Mouse (Mus musculus) MEL (cell line): ENCODE measurements around the gene Eva1b. TPM values are rescaled to one million over a fixed set of nuclear protein-coding genes. Genes with fewer than 3 reads are reported as not detected.

ENCODE experiments used
- DNase-seq: peaks from one replicate; pipeline ENCODE4 v3.0.0; 2011; ENCODE audit warnings: low read depth, low spot score
- H3K27ac ChIP-seq: 2 replicates; pipeline ENCODE4 v1.5.1; 2012; ENCODE audit warnings: low read depth, mild to moderate bottlenecking, control low read depth, low read length, moderate library complexity; ENCODE audit not compliant: control insufficient read depth
- H3K27me3 ChIP-seq, 2 experiments: fragments of 150-350 bp in 1 of 2; sonication (generic) in 1 of 2; 2 replicates each; pipeline ENCODE4 v1.6.1; 2012; ENCODE audit warnings: low read length in 2 of 2, mild to moderate bottlenecking in 2 of 2, improper control_type of control experiment in 1 of 2, moderate library complexity in 1 of 2; ENCODE audit not compliant: insufficient read depth in 2 of 2, control insufficient read depth in 1 of 2
- H3K36me3 ChIP-seq, 2 experiments: 2 replicates each; pipeline ENCODE4 v1.6.1; 2012 to 2014; ENCODE audit warnings: low read length in 2 of 2, improper control_type of control experiment in 1 of 2, inconsistent platforms in 1 of 2, mild to moderate bottlenecking in 1 of 2; ENCODE audit not compliant: insufficient read depth in 2 of 2, control insufficient read depth in 1 of 2
- H3K4me1 ChIP-seq, 2 experiments: fragments of 150-350 bp in 1 of 2; sonication (generic) in 1 of 2; 2 replicates each; pipeline ENCODE4 v1.6.1; 2012; ENCODE audit warnings: low read length in 2 of 2, improper control_type of control experiment in 1 of 2, mild to moderate bottlenecking in 1 of 2; ENCODE audit not compliant: insufficient read depth in 2 of 2, control insufficient read depth in 1 of 2
- H3K4me3 ChIP-seq, 2 experiments: fragments of 150-350 bp in 1 of 2; sonication (generic) in 1 of 2; 2 replicates each; pipeline ENCODE4 v1.5.1; 2012; ENCODE audit warnings: low read depth in 2 of 2, low read length in 2 of 2, mild to moderate bottlenecking in 2 of 2, moderate library complexity in 2 of 2, control low read depth in 1 of 2, improper control_type of control experiment in 1 of 2; ENCODE audit not compliant: control insufficient read depth in 1 of 2, insufficient read depth in 1 of 2
- H3K79me2 ChIP-seq: 2 replicates; pipeline ENCODE4 v1.6.1; 2012; ENCODE audit warnings: mild to moderate bottlenecking, low read length, moderate library complexity; ENCODE audit not compliant: control insufficient read depth, poor library complexity, insufficient read depth
- H3K9ac ChIP-seq: 2 replicates; pipeline ENCODE4 v1.6.1; 2012; ENCODE audit warnings: low read depth, mild to moderate bottlenecking, control low read depth, low read length, moderate library complexity; ENCODE audit not compliant: control insufficient read depth, poor library complexity, severe bottlenecking
- H3K9me3 ChIP-seq: fragments of 150-350 bp; sonication (generic); replicated peaks from 2 replicates; pipeline ENCODE4 v1.6.1; 2012; ENCODE audit warnings: mild to moderate bottlenecking, low read length, improper control_type of control experiment, moderate library complexity; ENCODE audit not compliant: insufficient read depth
- E2F4 ChIP-seq: IDR thresholded peaks from 2 replicates; pipeline ENCODE4 v1.6.1; 2011; ENCODE audit warnings: low read depth, low read length, improper control_type of control experiment, borderline replicate concordance
- MYB ChIP-seq: IDR thresholded peaks from 2 replicates; pipeline ENCODE4 v1.6.1; 2011; ENCODE audit warnings: mild to moderate bottlenecking, low read depth, low read length, improper control_type of control experiment
- POLR2A ChIP-seq, 2 experiments: IDR thresholded peaks; 2 replicates each; pipeline ENCODE4 v1.6.1; 2011 to 2012; ENCODE audit warnings: low read length in 2 of 2, mild to moderate bottlenecking in 2 of 2, control low read depth in 1 of 2, improper control_type of control experiment in 1 of 2, low read depth in 1 of 2, moderate library complexity in 1 of 2; ENCODE audit not compliant: control insufficient read depth in 1 of 2, insufficient read depth in 1 of 2, poor library complexity in 1 of 2
- POLR2AphosphoS2 ChIP-seq: IDR thresholded peaks from 2 replicates; pipeline ENCODE4 v1.6.1; 2011; ENCODE audit warnings: low read length, improper control_type of control experiment
- RAD21 ChIP-seq: IDR thresholded peaks from 2 replicates; pipeline ENCODE4 v1.6.1; 2011; ENCODE audit warnings: mild to moderate bottlenecking, low read depth, low read length, improper control_type of control experiment
- UBTF ChIP-seq: IDR thresholded peaks from 2 replicates; pipeline ENCODE4 v1.6.1; 2012; ENCODE audit warnings: low read depth, mild to moderate bottlenecking, inconsistent platforms, low read length, improper control_type of control experiment, moderate library complexity, borderline replicate concordance; ENCODE audit not compliant: insufficient read depth
- USF2 ChIP-seq, 2 experiments: IDR thresholded peaks; 2 replicates each; pipeline ENCODE4 v1.6.1; 2011 to 2012; ENCODE audit warnings: improper control_type of control experiment in 2 of 2, low read length in 2 of 2, borderline replicate concordance in 1 of 2, inconsistent platforms in 1 of 2, low read depth in 1 of 2, mild to moderate bottlenecking in 1 of 2; ENCODE audit not compliant: insufficient read depth in 1 of 2
- polyA plus RNA-seq, 2 experiments: library from polyadenylated mRNA; stranded (reverse) in 1 of 2; unstranded in 1 of 2; fragments of >175 nt in 1 of 2; fragments of >200 nt in 1 of 2; gene quantifications; 2 replicates each; pipeline versions ENCODE4 v1.2.1 to v1.2.4; 2012; ENCODE audit warnings: low replicate concordance in 2 of 2, low read depth in 1 of 2; ENCODE audit not compliant: insufficient read length in 2 of 2, insufficient read depth in 1 of 2, missing spikeins in 1 of 2
- total RNA-seq: library from RNA; depleted of rRNA; stranded (reverse); fragments of 300-350 nt; gene quantifications from 2 replicates; pipeline ENCODE4 v1.2.3, GENCODE M21; 2012; rRNA removed

Eva1b gene
- total and polyA plus RNA-seq, 3 experiments: 9.6 to 12.2 TPM; not detected in 1

- Histone ChIP-seq H3K4me1 (peaks cover 11 to 17% of the 10 kb centered on the region in 2 experiments), H3K27me3 (no peaks in the 10 kb centered on the region), H3K9ac (no peak overlapping the region), H3K9me3 (no peaks in the 10 kb centered on the region), H3K4me3 (no peak overlapping the region), H3K79me2 (peaks cover 87% of the 10 kb centered on the region), H3K27ac (no peak overlapping the region), H3K36me3 (peaks cover 42 to 57% of the 10 kb centered on the region in 2 experiments)
- 0 out of 4 replicates have a peak, but pooled peaks of 1 of the 2 experiments have one; percentile 24 for TF ChIP-seq POLR2A (IDR thresholded peaks at IDR 0.05; ENCODE audit: control insufficient read depth in 1 of 2, insufficient read depth in 1 of 2, low read depth in 1 of 2, low read length in 2 of 2, poor library complexity in 1 of 2)
- no peak for TF ChIP-seq RAD21
- TF ChIP-seq USF2 (IDR thresholded peaks at IDR 0.05; ENCODE audit: borderline replicate concordance in 1 of 2, insufficient read depth in 1 of 2, low read depth in 1 of 2, low read length in 2 of 2): no peak
- no peak for DNase-seq
These were observed 47.4 kb downstream of the Eva1b start for GRCm38 (mm10) chr4:126194916-126195315.

GRCm38 (mm10) chr4:126197485-126197884 is 49.9 kb downstream of the Eva1b start:
- TF ChIP-seq E2F4 (no peak), MYB (no peak), UBTF (no peak), POLR2AphosphoS2 (no peak)
- no peak overlapping the region for H3K4me3 ChIP-seq
- H3K36me3 ChIP-seq: peaks cover 47 to 51% of the 10 kb centered on the region in 2 experiments
- H3K4me1 ChIP-seq: peaks cover 15 to 19% of the 10 kb centered on the region in 2 experiments
- H3K79me2 ChIP-seq: peaks cover 90% of the 10 kb centered on the region
- no peaks in the 10 kb centered on the region for H3K27me3 ChIP-seq
- H3K9ac ChIP-seq: no peak overlapping the region
- no peaks in the 10 kb centered on the region for H3K9me3 ChIP-seq
- H3K27ac ChIP-seq: no peak overlapping the region
- no peak for DNase-seq

Other genes starting within 250 kb of the Eva1b start
- not detected in 2 replicates for gene Csf3r, start 123.2 kb upstream of the Eva1b start, total RNA-seq
- under 1 TPM in 1 of 2 experiments, not detected in 1; 0.06 TPM for gene Csf3r, start 123.2 kb upstream of the Eva1b start, polyA plus RNA-seq
- 91.5 and 92.9 TPM in 2 replicates for gene Mrps15, start 100.8 kb upstream of the Eva1b start, total RNA-seq
- gene Mrps15, start 100.8 kb upstream of the Eva1b start, polyA plus RNA-seq: 100 to 1,000 TPM in 1 of 2 experiments, not detected in 1; 157 TPM
- gene Oscp1, start 89.2 kb upstream of the Eva1b start, total RNA-seq: 4.2 and 5.7 TPM in 2 replicates
- 1 to 10 TPM in 1 of 2 experiments, not detected in 1; 7.6 TPM for gene Oscp1, start 89.2 kb upstream of the Eva1b start, polyA plus RNA-seq
- 33.9 and 35.0 TPM in 2 replicates for gene Lsm10, start 51.1 kb upstream of the Eva1b start, total RNA-seq
- gene Lsm10, start 51.1 kb upstream of the Eva1b start, polyA plus RNA-seq: 10 to 100 TPM in 1 of 2 experiments, not detected in 1; 49.6 TPM
- gene Stk40, start 43.8 kb upstream of the Eva1b start, total RNA-seq: 16.8 and 30.4 TPM in 2 replicates
- 100 to 1,000 TPM in 1 of 2 experiments, 10 to 100 TPM in 1; 79.4 to 270 TPM for gene Stk40, start 43.8 kb upstream of the Eva1b start, polyA plus RNA-seq
- 0.31 and 0.56 TPM in 2 replicates for gene Sh3d21, start 15.7 kb downstream of the Eva1b start, total RNA-seq
- 1 to 10 TPM in 1 of 2 experiments, not detected in 1; 1.3 TPM for gene Sh3d21, start 15.7 kb downstream of the Eva1b start, polyA plus RNA-seq
- gene Thrap3, start 55.0 kb downstream of the Eva1b start, total RNA-seq: 158 and 177 TPM in 2 replicates
- 100 to 1,000 TPM; 310 to 471 TPM for gene Thrap3, start 55.0 kb downstream of the Eva1b start, polyA plus RNA-seq
- gene Map7d1, start 108.6 kb downstream of the Eva1b start, total RNA-seq: 15.4 and 16.4 TPM in 2 replicates
- 10 to 100 TPM in 1 of 2 experiments, not detected in 1; 58.2 TPM for gene Map7d1, start 108.6 kb downstream of the Eva1b start, polyA plus RNA-seq
- gene Trappc3, start 114.6 kb downstream of the Eva1b start, total RNA-seq: 66.6 and 71.0 TPM in 2 replicates
- 10 to 100 TPM in 1 of 2 experiments, not detected in 1; 72.0 TPM for gene Trappc3, start 114.6 kb downstream of the Eva1b start, polyA plus RNA-seq
- not detected in 2 replicates for gene Col8a2, start 139.0 kb downstream of the Eva1b start, total RNA-seq
- not detected for gene Col8a2, start 139.0 kb downstream of the Eva1b start, polyA plus RNA-seq
- 53.2 and 62.0 TPM in 2 replicates for gene Adprhl2, start 174.0 kb downstream of the Eva1b start, total RNA-seq
- gene Adprhl2, start 174.0 kb downstream of the Eva1b start, polyA plus RNA-seq: 10 to 100 TPM in 1 of 2 experiments, not detected in 1; 53.7 TPM
- 0.20 TPM in 1 of 2 replicates, not detected in the other for gene Tekt2, start 177.9 kb downstream of the Eva1b start, total RNA-seq
- gene Tekt2, start 177.9 kb downstream of the Eva1b start, polyA plus RNA-seq: under 1 TPM in 1 of 2 experiments, not detected in 1; 0.25 TPM